Comparison of ENCODE assay signal across 8 mouse cellular contexts in the genomic region with DNA sequence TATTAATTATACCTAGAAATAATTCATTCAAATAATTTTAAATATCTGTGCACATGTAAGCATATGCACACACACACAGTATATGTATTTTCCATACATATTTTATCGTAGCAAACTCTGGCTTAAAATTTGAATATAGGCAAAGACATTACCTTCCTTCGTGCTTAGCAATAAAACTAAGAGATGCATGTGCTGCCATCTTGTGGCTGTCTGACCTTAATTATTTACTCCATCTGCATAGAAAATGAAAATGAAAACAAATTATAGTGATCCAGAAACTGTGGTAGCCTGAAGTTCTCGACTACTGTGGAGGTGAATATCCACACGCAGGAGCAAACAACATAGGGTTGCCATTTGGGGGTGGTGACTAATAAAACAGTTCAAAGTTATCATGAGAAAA. TPM values are rescaled to one million over a fixed set of nuclear protein-coding genes. Genes with fewer than 3 reads are reported as not detected.
DNase-seq lines count a peak whose midpoint lies in the region; ATAC-seq and TF ChIP-seq lines count a peak whose summit lies in the region.
"Had no signal": no experiment of that assay in that cellular context is flagged by ENCODE, and none has a peak within 500 bp of the region (broad histone marks: within the 10 kb centered on the region; RNA-seq: fewer than 3 reads in every experiment).

No protein-coding gene starts in this region.

- peak; percentile 70 for DNase-seq in liver, adult 2 months (ENCODE audit: extremely low read depth, low read depth, low spot score)
- DNase-seq in liver, embryonic 11.5 days (ENCODE audit: low spot score) = no peak
- peak; percentile 27 for DNase-seq in R1 (ENCODE audit: low read depth, low spot score)
- peak; percentile 51 for DNase-seq in cerebellum, adult 9-11 months
- peak; percentile 52 to 55 for DNase-seq in left cerebral cortex, postnatal 25 days (ENCODE audit: low spot score in 2 of 2)
- peak; percentile 49 for DNase-seq in naive thymus-derived CD4-positive, alpha-beta T cell, adult 2 months (ENCODE audit: low read depth)

- H3K79me2 ChIP-seq in liver, adult 2 months (ENCODE audit: control insufficient read depth, insufficient read depth, low read length) = no peaks in the 10 kb centered on the region

- no peak overlapping the region for H3K4me2 ChIP-seq in liver, embryonic 11.5 days
- H3K4me2 ChIP-seq in heart, embryonic 13.5 days = peak overlapping the region; percentile 20
- H3K4me2 ChIP-seq: neural tube, embryonic 12.5 days had no signal

- intact Hi-C loops in left cerebral cortex, postnatal 25 days (cut with DNase I) = loop anchor here (5.0 kb wide), 1 partner anchor 1510 kb away; no protein-coding TSS in a partner anchor

- H3K36me3 ChIP-seq in liver, adult 2 months (ENCODE audit: control insufficient read depth, insufficient read depth, low read length) = no peaks in the 10 kb centered on the region
- no peaks in the 10 kb centered on the region for H3K36me3 ChIP-seq in liver, embryonic 11.5 days (ENCODE audit: control insufficient read depth, insufficient read depth, low read length)
- no peaks in the 10 kb centered on the region for H3K36me3 ChIP-seq in heart, embryonic 13.5 days
- H3K36me3 ChIP-seq: neural tube, embryonic 12.5 days had no signal

- ATAC-seq in liver, embryonic 11.5 days (replicated peaks; ENCODE audit: low FRiP score) = no peak
- no peak for ATAC-seq in heart, embryonic 13.5 days (ENCODE audit: extremely low read depth, insufficient number of reproducible peaks, low FRiP score, low TSS enrichment)

- 18% methylated on average over 4 of the region's 4 CpGs for WGBS in liver, adult 2 months
- WGBS in liver, embryonic 11.5 days = 55% methylated on average over 4 of the region's 4 CpGs
- WGBS in heart, embryonic 13.5 days = 47% methylated on average over 4 of the region's 4 CpGs

- no peaks in the 10 kb centered on the region; the same call in 1 of the 2 replicates for H3K4me1 ChIP-seq in liver, adult 2 months (ENCODE audit: control insufficient read depth, insufficient read depth, low read length)
- no peaks in the 10 kb centered on the region for H3K4me1 ChIP-seq in liver, embryonic 11.5 days (replicated peaks; ENCODE audit: control insufficient read depth, insufficient read depth, low read length)
- H3K4me1 ChIP-seq in heart, embryonic 13.5 days = peaks cover 4% of the 10 kb centered on the region; the same call in 1 of the 2 replicates
- H3K4me1 ChIP-seq: neural tube, embryonic 12.5 days had no signal

- H3K4me3 ChIP-seq in liver, adult 2 months (ENCODE audit: insufficient read depth, low read depth, low read length) = peak overlapping the region; percentile 54
- no peak overlapping the region for H3K4me3 ChIP-seq in liver, embryonic 11.5 days (ENCODE audit: low read depth, low read length)
- no peak overlapping the region for H3K4me3 ChIP-seq in heart, embryonic 13.5 days
- H3K4me3 ChIP-seq: neural tube, embryonic 12.5 days had no signal

- H3K9me3 ChIP-seq in liver, embryonic 11.5 days (ENCODE audit: control insufficient read depth, low read length) = no peaks in the 10 kb centered on the region
- no peaks in the 10 kb centered on the region for H3K9me3 ChIP-seq in heart, embryonic 13.5 days
- H3K9me3 ChIP-seq: neural tube, embryonic 12.5 days had no signal

- no peak overlapping the region; the same call in 1 of the 2 replicates for H3K9ac ChIP-seq in liver, adult 2 months (ENCODE audit: low read depth, low read length)
- H3K9ac ChIP-seq in liver, embryonic 11.5 days (ENCODE audit: low read depth, low read length) = no peak overlapping the region
- H3K9ac ChIP-seq in heart, embryonic 13.5 days = no peak overlapping the region
- H3K9ac ChIP-seq: neural tube, embryonic 12.5 days had no signal

- TF ChIP-seq POLR2A in liver, adult 2 months (IDR thresholded peaks at IDR 0.05; ENCODE audit: extremely low read depth, insufficient read depth, low read length) = no peak

- no peak overlapping the region for H3K27ac ChIP-seq in liver, adult 2 months (replicated peaks; ENCODE audit: insufficient read depth, low read depth, low read length)
- no peak overlapping the region for H3K27ac ChIP-seq in liver, embryonic 11.5 days (ENCODE audit: low read depth, low read length)
- no peak overlapping the region for H3K27ac ChIP-seq in heart, embryonic 13.5 days (replicated peaks)
- H3K27ac ChIP-seq: neural tube, embryonic 12.5 days had no signal

- H3K27me3 ChIP-seq in liver, adult 2 months (ENCODE audit: control insufficient read depth, insufficient read depth, low read length) = no peaks in the 10 kb centered on the region
- no peaks in the 10 kb centered on the region for H3K27me3 ChIP-seq in liver, embryonic 11.5 days (replicated peaks; ENCODE audit: control insufficient read depth, insufficient read depth, low read length)
- no peaks in the 10 kb centered on the region for H3K27me3 ChIP-seq in heart, embryonic 13.5 days (replicated peaks)
- H3K27me3 ChIP-seq: neural tube, embryonic 12.5 days had no signal

- TF ChIP-seq CTCF in liver, adult 2 months (IDR thresholded peaks at IDR 0.05; ENCODE audit: low read depth, low read length) = no peak

RNA-seq across cellular contexts. Expression of gene Plscr5, which starts 14.6 kb away (rescaled TPM):
- not detected in 2 replicates for total RNA-seq in liver, adult 2 months (2014; rRNA removed)
- polyA plus RNA-seq in liver, adult 2 months (2012; rRNA removed) = not detected in 2 replicates
- not detected in 2 replicates for polyA plus RNA-seq in liver, embryonic 11.5 days (2014; fragmentation: Nextera tagmentation; extraction: Ambion mirVana)
- polyA plus RNA-seq in heart, embryonic 13.5 days (2015; fragmentation: Nextera tagmentation; extraction: Ambion mirVana) = not detected in 2 replicates
- total RNA-seq in left cerebral cortex, postnatal 25 days (2021) = not detected

RNA-seq across cellular contexts. Expression of gene Plscr1, which starts 42.2 kb away (rescaled TPM):
- 13.5 and 18.3 TPM in 2 replicates for total RNA-seq in liver, adult 2 months (2014; rRNA removed)
- 7.1 and 9.9 TPM in 2 replicates for polyA plus RNA-seq in liver, adult 2 months (2012; rRNA removed)
- 35.4 and 36.9 TPM in 2 replicates for polyA plus RNA-seq in liver, embryonic 11.5 days (2014; fragmentation: Nextera tagmentation; extraction: Ambion mirVana)
- polyA plus RNA-seq in heart, embryonic 13.5 days (2015; fragmentation: Nextera tagmentation; extraction: Ambion mirVana) = 31.7 and 32.3 TPM in 2 replicates
- 1 to 10 TPM; 1.3 to 1.6 TPM for total RNA-seq in left cerebral cortex, postnatal 25 days (2021)
